Mouse (Mus musculus): Measurements from ENCODE around the gene Nrbp1.
A peak's percentile ranks its signal among the peaks of the same experiment; 100 is the strongest.

The Nrbp1 gene

DNA sequence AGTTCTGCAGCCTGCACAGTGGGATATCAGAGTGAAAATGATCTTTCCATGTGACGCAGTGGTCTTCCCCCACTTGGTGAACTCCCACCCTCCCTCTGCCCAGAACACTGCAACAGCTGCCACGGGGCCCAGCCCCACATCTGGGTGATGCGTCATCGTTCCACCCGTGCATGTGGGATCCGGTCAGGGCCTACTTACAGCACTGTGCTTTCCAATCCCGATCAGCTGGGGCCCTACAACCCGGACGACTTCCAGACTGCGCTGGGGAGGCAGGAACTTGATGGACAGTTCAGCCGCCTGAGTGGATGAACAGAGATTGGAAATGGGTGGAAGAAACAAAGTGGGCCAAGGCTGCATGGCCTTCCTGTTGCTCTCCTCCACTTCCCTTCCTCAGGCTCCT is 17.0 kb downstream of the Nrbp1 start:
- no peak for DNase-seq (ENCODE audit: low read depth, low spot score)

DNA sequence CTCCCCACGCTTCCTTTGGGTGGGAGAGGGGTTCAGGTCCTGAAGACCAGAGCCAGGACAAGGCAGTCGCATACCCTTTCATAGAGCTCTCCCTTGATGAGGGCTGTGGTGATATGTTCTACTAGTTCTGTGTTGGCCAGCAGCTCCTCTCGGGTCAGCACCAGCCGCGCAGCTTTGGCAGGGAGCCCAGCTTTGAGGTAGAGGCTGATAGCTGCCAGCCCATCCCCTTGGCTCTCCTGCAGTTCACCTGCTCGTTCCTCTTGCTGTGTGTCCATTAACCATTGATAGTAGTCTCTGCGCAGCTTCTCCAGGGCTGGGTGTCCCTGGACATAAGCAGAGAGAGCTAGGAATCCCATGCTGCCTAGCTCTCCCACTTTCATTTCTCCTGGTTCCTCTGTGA is 25.4 kb downstream of the Nrbp1 start:
- no peak for DNase-seq (ENCODE audit: low read depth, low spot score)

DNA sequence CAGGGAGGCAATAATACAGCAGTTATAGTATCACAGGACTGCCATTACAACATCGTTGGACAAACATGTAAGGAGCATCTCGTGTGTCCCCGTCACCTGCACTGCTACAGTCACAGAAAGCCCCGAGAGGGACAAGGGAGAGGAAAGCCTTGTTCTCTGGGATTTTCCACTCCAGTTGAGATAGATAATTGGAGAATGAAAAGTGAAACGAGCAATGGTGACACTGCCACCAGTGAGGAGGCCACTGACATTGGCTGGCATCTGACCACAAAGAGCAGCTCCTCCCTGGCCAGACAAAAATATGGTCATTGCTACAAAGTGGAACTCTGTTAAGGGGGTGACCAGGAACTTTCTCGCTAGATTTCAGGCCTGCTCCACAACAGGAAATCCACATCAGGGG is 27.0 kb downstream of the Nrbp1 start:
- DNase-seq (ENCODE audit: low read depth, low spot score): no peak

DNA sequence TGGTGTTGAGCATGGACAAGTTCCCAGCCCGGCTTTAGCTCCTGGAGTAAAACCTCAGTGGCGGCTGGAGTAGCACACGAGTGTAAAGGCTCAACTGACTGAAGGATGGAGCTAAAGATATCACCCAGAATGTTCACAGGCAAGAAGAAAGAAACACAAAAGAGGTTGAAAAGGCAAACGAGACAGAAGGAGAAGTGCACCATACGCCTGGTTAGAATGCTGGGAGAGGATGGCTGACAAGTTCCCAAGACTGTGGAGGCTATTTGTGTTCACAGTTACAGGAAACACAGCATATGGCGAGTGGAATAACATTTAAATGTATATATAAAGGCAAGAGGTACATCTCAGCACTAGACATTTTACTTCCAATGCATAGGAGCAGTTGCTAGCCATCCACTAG is 32.4 kb downstream of the Nrbp1 start:
- DNase-seq (ENCODE audit: low read depth, low spot score): no peak

DNA sequence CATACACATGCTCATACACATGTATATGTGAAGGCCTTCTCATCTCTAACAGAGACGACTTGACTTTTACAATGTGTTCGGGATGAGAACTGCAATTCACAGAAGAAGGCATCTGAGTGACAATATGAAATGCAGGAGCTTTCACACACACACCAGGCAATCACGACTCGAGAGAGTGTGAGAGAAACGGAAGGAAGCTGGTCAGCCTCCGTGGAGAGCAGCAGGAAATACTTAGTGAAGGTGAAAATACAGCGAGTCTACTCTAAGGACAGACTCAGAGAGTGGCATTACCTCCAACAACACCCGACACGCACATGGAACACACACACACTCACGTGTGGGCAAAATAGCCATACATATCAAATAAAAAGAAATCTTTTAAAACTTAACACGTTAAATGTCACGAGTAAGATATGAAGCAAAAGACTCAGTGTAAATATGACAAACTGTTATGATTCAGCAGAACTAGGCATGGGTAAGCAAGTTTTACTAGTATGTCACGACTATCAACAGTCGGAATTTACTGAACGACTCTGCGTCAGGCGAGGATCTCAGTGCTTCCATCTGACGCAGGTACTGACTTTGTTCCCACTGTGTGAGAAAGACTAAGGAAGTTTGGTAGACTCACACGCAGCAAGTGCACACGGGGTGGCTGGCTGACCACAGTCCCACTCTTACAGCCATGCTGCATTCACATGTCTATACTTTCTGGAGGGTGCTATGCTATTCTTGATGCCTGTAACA is 38.8 kb downstream of the Nrbp1 start:
- no peak for DNase-seq (ENCODE audit: low read depth, low spot score)

DNA sequence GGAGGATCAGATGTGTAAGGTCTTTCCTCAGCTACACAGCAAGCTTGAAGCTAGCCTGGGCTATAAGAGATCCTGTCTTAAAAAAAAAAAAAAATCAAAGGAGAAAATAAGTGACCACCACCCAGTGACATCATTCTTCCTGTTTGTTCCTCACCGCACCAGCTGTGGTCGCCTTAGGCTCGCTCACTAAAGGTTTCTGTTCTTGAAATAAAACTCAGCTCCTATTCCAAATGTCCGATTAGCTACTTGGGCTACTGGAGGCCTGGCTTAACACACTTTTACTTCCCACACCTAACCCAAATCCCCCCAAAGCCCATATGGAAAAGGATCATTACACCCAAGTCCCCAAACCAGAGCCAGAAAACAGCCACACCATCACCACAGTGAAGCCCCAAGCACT is 47.6 kb downstream of the Nrbp1 start:
- DNase-seq (ENCODE audit: low read depth, low spot score): no peak

DNA sequence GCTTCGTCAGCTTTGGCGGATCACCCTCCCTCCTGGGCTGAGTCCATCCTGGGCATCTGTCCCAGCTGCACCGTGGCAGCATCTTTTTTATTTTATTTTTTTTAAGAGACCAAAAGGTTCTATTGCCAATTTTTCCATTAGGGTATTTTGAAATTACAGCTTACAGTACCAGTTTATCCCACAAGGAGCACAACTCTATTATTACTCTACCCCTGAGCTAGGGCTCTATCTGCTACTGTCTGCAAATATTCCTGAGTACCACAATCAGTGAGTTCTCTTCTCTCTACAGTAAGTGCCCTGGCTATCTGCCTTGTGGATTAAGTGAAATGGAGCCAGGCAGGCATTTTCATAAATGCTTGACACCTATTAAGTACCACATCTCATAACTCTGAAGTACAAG is 48.0 kb downstream of the Nrbp1 start:
- no peak for DNase-seq (ENCODE audit: low read depth, low spot score)

DNA sequence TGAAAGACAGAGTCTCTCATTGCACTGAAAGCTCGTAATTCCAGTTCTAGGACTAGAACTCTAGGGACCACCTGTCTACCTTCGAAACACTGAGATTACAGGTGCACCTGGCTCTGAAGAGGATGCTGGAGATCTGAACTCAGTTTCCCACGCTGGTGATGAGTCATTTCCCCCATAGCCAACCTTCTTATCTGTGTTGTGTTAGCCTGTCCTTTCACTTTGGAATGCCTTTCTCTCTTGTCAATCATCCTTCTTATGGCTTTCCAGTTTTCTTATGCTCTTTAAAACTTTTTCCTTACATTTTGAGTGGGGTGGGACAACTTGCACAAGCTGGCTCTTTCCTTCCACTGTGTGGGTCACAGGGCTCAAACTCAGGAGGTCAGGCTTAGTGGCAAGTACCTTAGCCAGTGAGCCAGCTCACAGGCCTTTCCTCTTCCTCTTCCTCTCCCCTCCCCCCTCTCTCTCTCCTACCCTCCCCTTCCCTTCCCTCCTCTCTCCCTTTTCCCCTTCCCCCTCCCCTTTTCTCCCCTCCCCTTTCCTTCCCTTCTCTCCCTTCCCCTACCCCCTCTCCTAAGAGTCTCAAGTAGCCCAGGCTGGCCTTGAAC is 49.1 kb downstream of the Nrbp1 start:
- DNase-seq (ENCODE audit: low read depth, low spot score): no peak

DNA sequence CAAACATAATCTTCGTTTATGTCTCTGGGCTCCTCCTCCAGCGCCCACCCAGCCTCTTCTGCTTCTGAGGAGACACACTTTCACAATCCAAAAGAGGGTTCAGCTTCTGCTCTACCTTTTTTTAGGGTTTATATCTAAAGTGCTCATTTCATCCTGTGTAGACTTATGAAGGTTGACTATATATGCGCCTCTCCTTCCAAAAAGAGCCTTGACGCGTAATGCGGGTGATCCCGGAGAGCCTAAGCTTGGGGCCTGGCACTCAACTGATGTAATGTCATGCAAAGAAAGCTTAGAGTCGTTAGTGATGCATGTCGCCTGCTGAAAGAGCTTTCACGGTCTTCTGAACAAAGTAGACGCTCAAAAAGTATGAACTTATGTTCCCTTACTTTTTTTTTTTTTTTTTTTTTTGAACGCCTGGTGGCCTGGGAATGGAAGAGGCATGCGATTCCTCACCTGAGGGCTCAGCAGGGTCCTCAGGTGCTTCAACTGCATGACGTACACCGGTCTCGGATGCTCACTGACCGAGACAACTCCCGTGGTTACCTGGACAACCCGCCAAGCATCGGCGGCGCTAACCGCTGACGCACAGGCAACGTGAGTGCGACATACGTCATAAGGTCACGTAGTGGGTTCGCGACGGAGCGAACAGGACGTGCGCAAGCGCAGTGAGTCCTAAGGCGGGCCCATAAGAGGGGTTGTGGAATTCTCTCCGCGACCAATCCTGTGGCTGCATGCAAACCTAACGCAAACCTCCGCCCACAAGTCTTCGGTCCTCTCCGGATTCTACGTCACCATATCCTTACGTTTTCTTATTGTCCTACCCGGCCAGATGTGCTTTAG is 50.1 kb downstream of the Nrbp1 start, which contains the start of gene Ift172:
Ift172 (minus strand) TSS at position 596 of the 840 bp plus-strand sequence.
- peak; percentile 96 for DNase-seq (ENCODE audit: low read depth, low spot score)

DNA sequence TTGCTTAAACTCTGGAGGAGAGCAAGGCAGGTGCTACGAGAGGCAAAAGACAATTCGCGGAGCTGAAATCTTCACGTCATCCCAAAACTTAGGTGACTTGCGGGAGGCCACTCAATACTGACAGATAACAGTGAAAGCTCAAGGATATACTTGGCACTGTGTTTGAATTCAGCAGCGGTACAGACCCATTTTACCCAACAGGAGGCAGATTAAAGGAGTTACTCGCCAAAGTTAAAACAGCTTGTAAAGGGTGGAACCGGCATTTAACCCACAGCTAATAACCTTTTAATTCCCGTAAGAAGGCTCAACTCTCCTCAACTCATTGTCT is 50.7 kb downstream of the Nrbp1 start:
- DNase-seq (ENCODE audit: low read depth, low spot score): no peak

DNA sequence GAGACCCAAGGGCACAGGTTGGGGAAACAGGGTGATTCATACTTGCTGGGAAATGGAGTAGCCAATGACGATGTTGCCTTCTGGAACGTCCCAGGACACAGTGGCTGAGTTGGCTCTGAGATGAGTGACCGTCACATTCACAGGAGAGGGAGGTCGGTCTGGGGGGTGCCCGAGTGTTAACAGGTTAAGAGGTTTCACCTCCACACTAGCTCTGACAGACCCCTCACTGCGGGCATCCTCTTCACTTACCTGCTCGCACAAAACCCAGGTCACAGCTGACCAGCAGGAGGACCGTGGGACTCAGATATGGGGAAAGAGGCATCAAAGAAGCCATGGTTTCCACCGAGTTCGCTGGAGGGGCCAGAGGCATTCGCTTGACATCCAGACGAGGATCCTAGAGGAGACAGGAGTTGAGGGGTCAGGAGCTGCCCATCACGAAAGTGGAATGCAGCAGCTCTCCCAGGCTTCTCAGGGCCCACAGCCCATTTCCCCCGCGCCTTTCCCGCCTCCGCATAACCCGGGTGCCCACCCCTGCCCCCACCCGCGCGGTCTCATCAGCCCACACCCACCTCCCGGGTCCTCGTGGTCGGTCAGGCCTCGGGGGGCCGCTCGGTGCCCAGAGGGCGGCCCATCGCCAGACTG is 54.4 kb downstream of the Nrbp1 start:
- no peak for DNase-seq (ENCODE audit: low read depth, low spot score)

DNA sequence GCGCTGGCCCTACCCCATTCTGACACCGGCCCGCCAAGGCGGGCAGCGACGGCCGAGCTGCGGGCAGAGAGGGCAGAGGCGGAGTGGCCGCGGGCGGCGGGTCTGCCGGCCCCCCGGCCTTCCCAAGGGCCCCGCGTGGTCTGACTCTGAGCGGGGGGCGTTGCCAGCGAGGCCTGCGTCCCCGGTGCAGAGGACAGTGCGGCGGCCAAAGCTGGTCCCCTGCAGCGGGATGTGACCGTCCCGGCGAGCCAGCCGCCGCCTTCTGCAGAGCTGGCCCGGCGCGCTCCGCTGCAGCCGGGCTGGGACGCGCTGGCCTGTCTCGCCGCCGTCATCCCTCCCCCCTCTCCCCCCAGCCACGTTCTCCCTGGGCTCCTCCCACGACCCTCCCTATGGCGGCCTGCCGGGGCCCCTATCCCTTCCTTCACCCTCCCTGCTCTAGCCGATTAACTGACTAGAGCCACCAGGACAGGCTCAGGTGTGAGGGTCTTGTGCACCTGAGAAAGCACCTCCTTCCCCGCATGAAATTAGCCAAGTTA is 55.0 kb downstream of the Nrbp1 start, which contains the start of gene Fndc4:
Fndc4 (minus strand) TSS at position 475 of the 536 bp plus-strand sequence.
- DNase-seq (ENCODE audit: low read depth, low spot score): peak; percentile 34

DNA sequence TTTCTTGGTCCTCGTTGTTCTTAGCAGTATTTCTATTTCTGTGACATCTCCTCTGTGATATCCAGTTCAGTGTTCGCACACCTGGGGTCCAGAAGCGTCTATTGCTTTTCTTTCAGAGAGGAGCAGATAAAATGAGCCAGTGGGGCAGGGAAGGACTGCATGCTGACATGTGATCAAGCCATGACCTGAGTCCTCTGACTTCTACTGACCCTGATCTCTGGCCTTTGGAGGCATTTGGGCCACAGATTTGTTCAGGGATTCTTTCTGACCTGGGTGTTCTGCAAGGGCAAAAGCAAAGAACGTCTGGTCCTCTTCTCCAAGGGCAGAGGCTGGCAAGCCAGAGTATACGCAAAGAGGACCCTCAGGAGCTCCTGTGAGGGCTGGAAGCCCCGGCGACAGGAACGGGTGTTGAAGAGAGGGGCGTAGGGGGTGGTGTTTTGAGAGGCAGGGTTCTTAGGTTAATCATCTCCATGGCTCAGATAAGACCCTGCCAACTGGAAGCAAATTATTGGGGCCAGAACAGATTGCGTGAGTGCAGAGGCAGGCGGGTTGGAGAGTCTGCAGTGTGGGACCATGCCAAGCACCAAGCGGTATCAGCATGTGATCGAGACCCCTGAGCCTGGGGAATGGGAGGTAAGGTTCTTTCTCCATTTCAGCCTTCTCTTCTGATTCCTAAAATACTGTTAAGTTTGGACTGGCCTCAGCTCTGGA is 56.5 kb downstream of the Nrbp1 start, which contains the start of gene Gckr:
Gckr (plus strand) TSS at position 397 of the 711 bp plus-strand sequence.
- DNase-seq (ENCODE audit: low read depth, low spot score): no peak

DNA sequence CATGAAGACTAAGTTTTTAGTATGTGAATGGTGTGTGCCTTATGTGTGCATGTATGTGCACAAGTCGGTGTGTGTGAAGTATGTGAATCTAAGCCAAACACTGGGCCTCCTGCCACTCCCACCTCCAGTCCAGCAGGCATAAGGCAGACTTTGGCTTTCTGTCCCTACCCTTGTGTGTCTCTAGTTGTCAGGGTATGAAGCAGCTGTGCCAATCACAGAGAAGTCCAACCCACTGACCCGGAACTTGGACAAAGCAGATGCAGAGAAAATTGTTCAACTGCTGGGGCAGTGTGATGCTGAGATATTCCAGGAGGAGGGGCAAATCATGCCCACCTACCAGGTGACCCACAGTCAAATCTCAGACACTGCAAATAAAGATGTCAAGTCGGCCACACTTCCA is 57.3 kb downstream of the Nrbp1 start:
- no peak for DNase-seq (ENCODE audit: low read depth, low spot score)

DNA sequence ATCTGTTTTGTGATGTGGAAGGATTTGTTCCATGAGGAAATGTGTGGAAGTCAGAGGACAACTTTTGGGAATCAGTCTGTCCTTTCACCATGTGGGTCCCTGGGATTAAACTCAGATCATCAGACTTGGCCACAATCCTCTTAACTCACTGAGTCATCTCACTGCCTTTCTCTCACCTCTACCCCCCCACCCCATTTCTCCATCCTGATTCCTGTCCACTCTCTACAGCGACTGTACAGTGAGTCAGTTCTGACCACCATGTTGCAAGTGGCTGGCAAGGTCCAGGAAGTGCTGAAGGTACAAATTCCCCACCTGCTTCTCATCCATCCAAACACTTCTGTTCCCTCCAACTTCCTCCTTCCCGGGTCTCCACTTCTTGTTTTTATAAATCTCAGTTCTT is 57.8 kb downstream of the Nrbp1 start:
- peak; percentile 54 for DNase-seq (ENCODE audit: low read depth, low spot score)
